ENCODE assay signal across 8 mouse cellular contexts in genomic region chr13:28417431-28417928, GRCm38 (mm10).
DNase-seq lines count a peak whose midpoint lies in the region; ATAC-seq and TF ChIP-seq lines count a peak whose summit lies in the region.

No protein-coding gene starts in this region.

- 0 out of 2 replicates have a peak overlapping the region, but pooled peaks have one; percentile 0 for H3K4me3 ChIP-seq in embryonic facial prominence, embryonic 11.5 days (ENCODE audit: low read depth, low read length)
- H3K4me3 ChIP-seq in heart, embryonic 11.5 days (ENCODE audit: low read depth, low read length): peak overlapping the region; percentile 25
- no peak overlapping the region for H3K4me3 ChIP-seq in liver, adult 2 months (ENCODE audit: insufficient read depth, low read depth, low read length)

- peaks cover 2% of the 10 kb centered on the region for H3K4me1 ChIP-seq in embryonic facial prominence, embryonic 11.5 days (ENCODE audit: control insufficient read depth, insufficient read depth, low read length)
- H3K4me1 ChIP-seq in heart, embryonic 11.5 days (ENCODE audit: control insufficient read depth, insufficient read depth, low read length): peaks cover 45% of the 10 kb centered on the region
- peaks cover 10% of the 10 kb centered on the region for H3K4me1 ChIP-seq in liver, adult 2 months (ENCODE audit: control insufficient read depth, insufficient read depth, low read length)

- peak; percentile 17 for ATAC-seq in embryonic facial prominence, embryonic 11.5 days (replicated peaks; ENCODE audit: insufficient number of reproducible peaks, low FRiP score, low TSS enrichment, low read depth)
- peak; percentile 76 for ATAC-seq in heart, embryonic 11.5 days (replicated peaks; ENCODE audit: insufficient number of reproducible peaks, low FRiP score, low TSS enrichment)

- no peaks in the 10 kb centered on the region for H3K79me2 ChIP-seq in liver, adult 2 months (ENCODE audit: control insufficient read depth, insufficient read depth, low read length)

- no peaks in the 10 kb centered on the region for H3K27me3 ChIP-seq in embryonic facial prominence, embryonic 11.5 days (ENCODE audit: control insufficient read depth, insufficient read depth, low read length)
- no peaks in the 10 kb centered on the region for H3K27me3 ChIP-seq in heart, embryonic 11.5 days (ENCODE audit: control insufficient read depth, insufficient read depth, low read length)
- H3K27me3 ChIP-seq in liver, adult 2 months (ENCODE audit: control insufficient read depth, insufficient read depth, low read length): no peaks in the 10 kb centered on the region

- H3K27ac ChIP-seq in embryonic facial prominence, embryonic 11.5 days (replicated peaks; ENCODE audit: low read depth, low read length): peak overlapping the region; percentile 86
- H3K27ac ChIP-seq in heart, embryonic 11.5 days (ENCODE audit: low read depth, low read length): peak overlapping the region; percentile 94
- no peak overlapping the region for H3K27ac ChIP-seq in liver, adult 2 months (replicated peaks; ENCODE audit: insufficient read depth, low read depth, low read length)

- no peak for TF ChIP-seq POLR2A in liver, adult 2 months (IDR thresholded peaks at IDR 0.05; ENCODE audit: extremely low read depth, insufficient read depth, low read length)

- H3K9ac ChIP-seq in embryonic facial prominence, embryonic 11.5 days (replicated peaks; ENCODE audit: low read length): peak overlapping the region; percentile 30; the same call in 1 of the 2 replicates
- H3K9ac ChIP-seq in heart, embryonic 11.5 days (ENCODE audit: low read depth, low read length): peak overlapping the region; percentile 58; the same call in 1 of the 2 replicates
- no peak overlapping the region for H3K9ac ChIP-seq in liver, adult 2 months (ENCODE audit: low read depth, low read length)

- H3K4me2 ChIP-seq in embryonic facial prominence, embryonic 11.5 days (ENCODE audit: low read depth, low read length): peak overlapping the region; percentile 5
- H3K4me2 ChIP-seq in heart, embryonic 11.5 days: peak overlapping the region; percentile 63

- H3K36me3 ChIP-seq in embryonic facial prominence, embryonic 11.5 days (replicated peaks; ENCODE audit: control insufficient read depth, insufficient read depth, low read depth, low read length): no peaks in the 10 kb centered on the region
- H3K36me3 ChIP-seq in heart, embryonic 11.5 days (ENCODE audit: control insufficient read depth, insufficient read depth, low read length): no peaks in the 10 kb centered on the region
- H3K36me3 ChIP-seq in liver, adult 2 months (ENCODE audit: control insufficient read depth, insufficient read depth, low read length): no peaks in the 10 kb centered on the region

- DNase-seq in embryo, embryonic 10 days (ENCODE audit: low spot score): peak; percentile 59
- DNase-seq in embryo, embryonic 9.5 days (ENCODE audit: extremely low spot score): no peak
- peak; percentile 54 for DNase-seq in embryonic facial prominence, embryonic 11.5 days (ENCODE audit: low spot score)
- peak; percentile 63 for DNase-seq in kidney, postnatal 10 days
- DNase-seq in liver, adult 2 months (ENCODE audit: extremely low read depth, low read depth, low spot score): peak; percentile 63
- DNase-seq in naive thymus-derived CD4-positive, alpha-beta T cell, adult 2 months (ENCODE audit: low read depth): peak; percentile 71
- DNase-seq in thymus, postnatal 14 days: peak; percentile 70

- H3K9me3 ChIP-seq in embryonic facial prominence, embryonic 11.5 days (replicated peaks; ENCODE audit: control insufficient read depth, low read length): no peaks in the 10 kb centered on the region
- H3K9me3 ChIP-seq in heart, embryonic 11.5 days (replicated peaks; ENCODE audit: control insufficient read depth, low read length): no peaks in the 10 kb centered on the region

- WGBS in embryonic facial prominence, embryonic 11.5 days: 6% methylated on average over 7 of the region's 7 CpGs
- 7% methylated on average over 7 of the region's 7 CpGs for WGBS in heart, embryonic 11.5 days (ENCODE audit: insufficient replicate concordance)
- WGBS in liver, adult 2 months: 13% methylated on average over 7 of the region's 7 CpGs

- TF ChIP-seq CTCF in liver, adult 2 months (IDR thresholded peaks at IDR 0.05; ENCODE audit: low read depth, low read length): no peak
